Mouse (Mus musculus) lung, adult 2 months (tissue): ENCODE measurements around the gene P2ry2.

Source experiments
- CTCF ChIP-seq: fragments of 200-500 bp; IDR thresholded peaks from 2 replicates; pipeline ENCODE4 v1.5.1; 2011; ENCODE audit warnings: mild to moderate bottlenecking, low read length, control low read depth; ENCODE audit not compliant: insufficient read depth
- POLR2A ChIP-seq: fragments of 200-500 bp; IDR thresholded peaks from 2 replicates; pipeline ENCODE4 v1.6.1; 2011; ENCODE audit warnings: low read depth, mild to moderate bottlenecking, control low read depth, low read length, borderline replicate concordance; ENCODE audit errors: extremely low read depth

DNA sequence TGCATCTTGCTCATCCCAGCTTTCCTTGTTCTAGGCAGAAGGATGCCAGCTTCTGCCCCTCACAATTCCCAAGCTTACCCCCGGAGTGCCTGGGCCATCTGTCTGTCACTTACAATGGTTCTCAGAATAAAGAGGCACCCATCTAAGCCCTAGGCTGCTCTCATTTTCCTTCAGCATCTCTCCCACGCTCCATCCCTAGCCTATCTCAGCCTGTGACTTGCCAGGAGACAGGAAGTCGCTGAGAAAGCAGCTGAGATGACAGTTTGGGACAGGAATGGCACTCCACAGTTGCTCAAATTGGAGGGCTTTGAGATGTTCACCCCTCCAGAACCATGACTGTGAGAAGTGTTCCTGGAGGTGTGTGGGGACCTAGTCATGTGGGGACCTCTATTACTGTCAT is 39.8 kb downstream of the P2ry2 start:
- no peak for TF ChIP-seq POLR2A
- no peak for TF ChIP-seq CTCF
